Mouse (Mus musculus) adrenal gland, postnatal 25 days (tissue): ENCODE measurements at regions not wholly inside any gene's neighbourhood (a gene's known extent, or its start where the extent isn't known, plus 50 kb on each side); places are given as distances from the start of the nearest gene placed in this dataset.

Experiments used
- DNase-seq: peaks from one replicate; pipeline ENCODE4 v3.0.0; 2021; ENCODE audit warnings: mixed read lengths

- DNase-seq: no peak
Observed at GRCm38 (mm10) chr5:46278190-46278589, 420.8 kb upstream of the Lcorl start.

GRCm38 (mm10) chr5:46256730-46257129 lies 399.3 kb upstream of the Lcorl start:
- no peak for DNase-seq

- DNase-seq: no peak
Observed at GRCm38 (mm10) chr5:46253940-46254339, 396.5 kb upstream of the Lcorl start.

DNA sequence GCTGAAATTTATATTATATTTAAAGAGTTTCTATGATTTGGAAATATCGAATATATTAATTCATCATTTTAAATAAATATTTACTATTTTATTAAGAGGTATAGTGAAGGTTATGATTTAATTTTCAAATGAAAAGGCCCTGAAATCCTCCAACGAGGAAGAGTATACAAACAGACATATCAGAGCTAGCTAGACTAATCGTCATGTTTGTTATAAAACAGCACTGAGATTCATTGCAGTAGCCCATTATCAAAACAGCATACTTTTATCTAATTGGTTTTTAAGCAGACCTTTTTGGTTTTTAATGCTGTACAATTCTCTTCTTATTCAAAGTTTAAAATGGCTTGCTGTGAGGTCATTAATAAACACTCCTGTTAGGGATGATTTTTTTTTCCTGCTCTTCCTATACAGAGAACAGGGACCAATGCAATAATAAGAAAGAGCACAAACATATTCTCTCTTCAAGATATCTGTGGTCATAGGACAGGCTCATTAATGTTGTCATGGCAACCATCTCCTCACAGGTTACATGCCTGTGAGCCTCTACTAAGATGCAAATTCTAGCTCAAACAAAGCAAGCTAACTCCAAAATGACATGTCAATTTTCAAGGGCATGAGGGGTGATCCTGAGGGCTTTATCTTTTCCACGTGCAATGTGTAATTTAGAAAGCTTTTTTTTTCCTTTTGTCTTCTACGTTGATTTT lies 378.1 kb upstream of the Lcorl start:
- DNase-seq: no peak

DNA sequence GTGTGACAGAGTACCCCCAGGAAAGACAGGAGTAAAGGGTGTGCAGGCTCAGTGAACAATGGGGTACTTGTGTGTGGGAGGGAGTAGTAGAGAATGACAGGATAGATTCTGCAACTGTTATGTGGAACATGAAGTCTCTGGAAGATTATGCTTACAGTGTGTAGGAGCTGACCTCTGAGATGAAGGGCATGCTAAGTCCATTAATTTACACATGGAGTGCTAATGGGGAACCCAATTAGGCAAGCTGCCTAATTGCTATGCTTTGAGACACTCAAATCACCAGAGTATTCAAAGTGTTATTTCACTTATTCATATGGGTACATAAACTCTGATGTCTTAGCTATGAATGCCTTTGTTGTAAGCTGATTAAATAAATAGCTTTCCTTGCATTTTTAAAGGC lies 375.4 kb upstream of the Lcorl start:
- no peak for DNase-seq

DNA sequence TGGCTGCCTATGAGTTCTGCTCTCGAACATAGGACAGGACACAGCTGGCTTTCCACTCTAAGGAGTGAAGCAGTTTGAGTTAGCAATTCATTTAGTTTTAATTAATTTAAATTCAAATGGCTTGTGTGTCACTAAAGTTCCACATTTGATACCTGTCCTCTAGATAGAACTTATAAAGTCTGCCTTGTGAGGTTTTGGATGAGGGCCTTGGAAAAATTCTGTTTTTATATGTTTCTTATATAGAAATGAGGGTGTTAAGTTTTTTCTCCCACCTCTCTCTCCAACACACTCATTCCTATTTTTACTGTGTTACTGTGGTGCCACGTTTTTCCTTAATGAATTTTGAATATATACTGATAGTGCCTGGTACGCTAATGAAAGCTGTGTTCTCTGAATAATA lies 371.3 kb upstream of the Lcorl start:
- DNase-seq: no peak

GRCm38 (mm10) chr5:46212845-46213468 lies 355.5 kb upstream of the Lcorl start:
- no peak for DNase-seq

DNA sequence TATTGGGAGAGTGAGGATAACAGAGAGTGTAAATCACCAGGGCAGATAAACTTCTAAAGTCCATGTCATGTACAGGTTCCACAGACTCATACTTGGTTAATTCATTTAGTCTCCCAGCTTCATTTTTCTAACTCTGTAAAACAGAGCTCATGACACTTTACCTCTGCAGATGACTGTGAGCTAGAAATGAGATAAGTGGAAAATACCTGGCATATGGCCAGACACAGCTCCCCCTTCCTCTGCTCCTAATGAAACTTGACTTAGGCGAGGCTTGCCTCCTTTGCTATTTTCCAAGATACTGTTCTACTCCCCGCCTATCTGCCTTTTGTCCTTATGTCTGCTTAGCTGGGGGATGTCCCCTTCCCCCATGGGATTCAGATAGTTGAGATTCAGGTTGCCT lies 351.7 kb upstream of the Lcorl start:
- DNase-seq: no peak

DNA sequence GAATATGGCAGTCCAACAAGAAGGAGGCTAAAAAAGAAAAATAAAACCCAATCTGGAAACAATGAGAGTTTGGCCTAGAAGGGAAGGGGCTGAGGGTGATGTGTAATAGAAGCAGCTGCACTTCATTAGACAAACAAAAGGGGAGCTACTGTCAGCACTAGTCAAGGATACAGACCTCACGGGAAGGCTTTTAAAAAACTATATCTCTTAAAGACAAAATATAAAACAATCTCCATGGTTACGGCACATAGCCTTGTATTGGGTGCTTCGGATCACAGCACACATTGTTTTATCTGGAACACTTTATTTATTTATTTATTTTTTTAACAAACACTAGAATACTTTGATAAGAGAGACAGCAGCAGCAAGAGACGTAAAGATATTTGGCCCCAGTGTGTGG lies 346.3 kb upstream of the Lcorl start:
- no peak for DNase-seq

DNA sequence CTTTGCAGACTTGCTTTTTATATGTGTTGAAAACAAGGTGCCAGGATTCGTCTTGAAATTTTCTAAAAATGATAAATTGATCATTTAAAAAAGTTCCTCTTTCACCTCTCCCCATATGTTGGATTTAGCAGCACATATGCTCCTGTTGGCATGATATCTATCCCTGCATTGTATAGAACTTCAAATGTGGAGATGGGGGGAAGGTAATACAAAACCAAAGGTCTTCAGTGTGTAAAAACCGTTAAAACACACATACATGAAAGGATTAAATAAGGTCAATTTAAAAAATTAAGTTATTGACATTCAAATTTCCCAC lies 345.0 kb upstream of the Lcorl start:
- DNase-seq: no peak

GRCm38 (mm10) chr5:46201639-46202456 lies 344.4 kb upstream of the Lcorl start:
- DNase-seq: no peak

GRCm38 (mm10) chr5:46186908-46187307 lies 329.5 kb upstream of the Lcorl start:
- DNase-seq: no peak

DNA sequence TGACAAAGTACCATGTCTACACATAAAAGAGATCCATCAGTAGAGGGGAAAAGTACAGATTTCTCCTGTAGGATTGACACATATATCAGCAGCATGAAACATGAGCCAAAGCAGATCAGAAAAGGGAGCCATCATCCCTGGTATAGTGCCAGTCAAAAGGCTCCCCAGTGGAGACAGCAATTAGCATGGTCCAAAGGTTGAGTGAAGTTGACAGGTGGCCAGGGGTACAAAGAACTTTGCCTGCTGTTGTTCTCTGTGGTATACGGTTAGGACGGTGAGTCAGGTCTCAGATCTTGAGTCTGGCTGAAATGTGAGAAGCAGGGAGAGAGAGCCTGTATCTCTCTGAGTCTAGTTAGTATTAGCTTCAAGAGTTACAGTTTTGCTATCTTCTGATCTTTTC lies 324.7 kb upstream of the Lcorl start:
- DNase-seq: no peak

DNA sequence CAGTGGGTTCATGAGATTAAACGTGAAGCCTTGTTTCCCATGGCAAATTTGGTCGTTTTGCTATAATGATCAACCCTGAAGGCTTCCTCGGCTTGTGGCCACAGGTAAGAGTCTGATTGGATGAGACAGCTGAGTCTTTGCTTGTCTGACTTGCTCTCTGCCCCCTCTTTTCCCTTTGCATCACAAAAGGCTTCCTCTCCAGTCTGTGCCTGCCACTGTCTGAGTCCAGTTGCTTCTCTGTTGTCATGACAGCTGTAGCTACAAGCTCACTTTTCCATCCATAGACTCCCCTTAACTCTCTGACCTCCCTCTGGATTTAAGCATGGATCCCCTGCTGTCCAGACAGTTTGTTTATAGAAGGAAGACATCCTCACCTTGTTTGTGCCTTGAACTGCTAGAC lies 314.9 kb upstream of the Lcorl start:
- DNase-seq: no peak

DNA sequence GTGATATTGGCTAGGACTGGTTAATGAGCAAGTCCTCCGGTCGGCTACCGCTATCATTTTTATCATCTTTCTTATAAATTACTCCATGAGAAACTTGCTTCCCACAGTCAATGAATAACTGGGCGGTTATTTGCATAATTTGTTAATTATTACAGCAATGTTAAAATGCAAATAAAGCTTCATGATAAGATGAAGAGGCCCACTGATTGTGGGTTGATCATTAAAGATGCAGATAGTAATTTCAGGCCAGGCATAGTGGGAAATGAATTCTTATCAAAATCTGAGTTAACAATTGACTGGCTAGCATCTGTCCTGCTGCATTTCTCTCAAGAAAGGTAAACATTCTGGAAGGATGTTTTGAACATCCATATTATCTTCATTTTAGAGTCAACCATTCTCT lies 303.4 kb upstream of the Lcorl start:
- no peak for DNase-seq

DNA sequence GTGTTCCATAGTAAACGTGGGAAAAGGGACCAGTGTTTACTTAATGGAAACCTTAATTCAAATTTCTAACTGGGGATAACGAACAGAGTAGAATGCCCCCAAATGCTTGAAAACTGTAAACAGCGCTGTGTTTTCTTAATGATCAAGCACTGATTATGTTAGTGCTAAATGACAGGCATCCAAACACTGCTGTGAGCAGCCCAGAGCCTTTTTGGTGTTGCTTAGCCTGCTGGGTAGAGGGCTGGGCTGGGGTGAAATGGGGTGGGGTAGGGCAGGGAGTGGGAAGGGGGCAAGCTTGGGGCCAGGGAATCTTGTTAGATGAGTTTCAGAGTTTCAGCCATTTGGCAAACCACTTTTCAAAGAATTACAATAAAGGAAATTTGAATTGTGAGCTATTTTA lies 294.6 kb upstream of the Lcorl start:
- no peak for DNase-seq

DNA sequence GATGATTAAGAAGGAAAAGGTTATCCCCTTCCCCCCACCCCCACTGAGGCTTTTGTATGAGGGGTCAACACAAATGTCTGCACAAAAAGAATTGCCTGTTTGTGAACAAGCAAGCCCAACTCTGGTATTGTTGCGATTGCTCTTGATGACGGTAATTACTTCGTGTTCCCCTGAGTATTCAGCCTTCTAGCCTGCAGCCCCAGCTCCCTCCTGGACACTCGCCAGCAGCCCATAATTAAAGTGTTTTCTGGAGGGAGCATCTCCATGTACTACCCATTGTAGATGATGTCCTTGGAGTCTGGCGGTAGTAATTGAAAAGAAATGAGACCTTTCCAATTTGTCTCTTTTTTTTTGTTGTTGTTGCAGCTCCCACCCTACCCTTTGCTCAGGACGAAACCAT lies 293.4 kb upstream of the Lcorl start:
- DNase-seq: peak; percentile 7

- no peak for DNase-seq
Observed at GRCm38 (mm10) chr5:46149851-46150615, 292.6 kb upstream of the Lcorl start.

DNA sequence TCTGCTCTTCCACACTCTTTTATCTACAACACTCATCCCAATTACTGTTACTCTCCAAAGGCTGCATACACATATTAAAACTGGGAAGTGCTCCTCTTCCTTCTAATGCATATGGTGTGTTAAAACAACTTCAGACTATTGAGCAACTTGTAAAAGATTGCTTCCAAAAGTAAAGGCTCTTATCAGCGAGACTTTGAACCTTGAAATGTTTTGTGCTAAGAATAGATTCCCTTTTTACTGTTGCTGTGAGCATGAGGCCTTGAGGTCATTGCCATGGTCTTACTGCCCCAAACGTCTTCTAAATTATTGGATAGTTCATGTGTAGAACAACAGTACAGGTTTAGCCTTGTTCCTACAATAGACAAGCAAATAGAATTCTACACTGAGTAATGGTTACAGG lies 281.6 kb upstream of the Lcorl start:
- DNase-seq: no peak

GRCm38 (mm10) chr5:46137695-46138094 lies 280.3 kb upstream of the Lcorl start:
- DNase-seq: no peak

GRCm38 (mm10) chr5:46108020-46108419 lies 250.6 kb upstream of the Lcorl start:
- DNase-seq: no peak

- DNase-seq: no peak
Observed at GRCm38 (mm10) chr5:46103350-46103749, 245.9 kb upstream of the Lcorl start.

GRCm38 (mm10) chr5:46092549-46092948 lies 235.1 kb upstream of the Lcorl start:
- no peak for DNase-seq
